Mouse (Mus musculus): Measurements from ENCODE around the gene Il10. TPM values are rescaled to one million over a fixed set of nuclear protein-coding genes. Genes with fewer than 3 reads are reported as not detected.

The Il10 gene
- total and polyA plus RNA-seq, 2 experiments from 2014 or later = not detected

DNA sequence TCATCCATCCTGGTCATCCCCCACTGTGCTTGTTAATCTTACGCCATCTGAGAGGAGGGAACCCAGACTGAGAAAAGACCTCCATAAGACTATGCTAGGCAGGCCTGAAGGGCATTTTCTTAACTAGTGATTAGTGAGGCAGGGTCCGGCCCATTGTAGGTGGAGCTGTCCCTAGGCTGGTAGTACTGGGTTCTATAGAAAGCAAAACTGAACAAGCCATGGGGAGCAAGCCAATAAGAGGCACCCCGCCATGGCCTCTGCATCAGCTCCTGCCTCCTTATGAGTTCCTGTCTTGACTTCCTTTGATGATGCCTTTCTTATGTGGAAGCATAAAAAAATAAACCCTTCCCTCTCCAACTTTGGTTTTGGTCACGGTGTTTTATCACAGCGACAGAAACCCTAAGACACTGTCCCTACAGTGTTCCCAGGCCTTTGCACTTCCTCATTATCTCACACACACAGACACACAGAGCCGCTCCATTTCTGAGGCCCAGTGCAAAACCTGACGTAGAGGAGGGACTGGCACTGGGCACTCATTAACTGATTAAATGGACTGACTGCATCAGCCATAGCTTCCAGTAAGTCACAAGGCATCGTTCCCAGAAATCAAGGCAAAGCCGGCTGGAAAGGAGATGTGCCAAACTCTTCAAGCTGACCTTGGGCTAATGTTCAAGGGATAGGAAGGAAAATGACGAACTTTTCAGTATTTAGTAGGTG, 48.5 kb downstream of the Il10 start:
- H3K27ac ChIP-seq (ENCODE audit: low read depth, low read length) = no peak overlapping the region
- H3K36me3 ChIP-seq (ENCODE audit: insufficient read depth, low read length) = no peaks in the 10 kb centered on the region
- ATAC-seq (ENCODE audit: low FRiP score) (no peak), DNase-seq (ENCODE audit: low spot score) (peak; percentile 53)
- no peaks in the 10 kb centered on the region for H3K27me3 ChIP-seq (ENCODE audit: insufficient read depth, low read length)
- H3K4me2 ChIP-seq (ENCODE audit: low read depth, low read length, poor library complexity, severe bottlenecking) = no peak overlapping the region
- no peak for TF ChIP-seq CTCF (IDR thresholded peaks at IDR 0.05)
- H3K4me1 ChIP-seq (ENCODE audit: insufficient read depth, low read length) = no peaks in the 10 kb centered on the region; the same call in 1 of the 2 replicates
- no peak overlapping the region for H3K9ac ChIP-seq (replicated peaks; ENCODE audit: low read length, poor library complexity, severe bottlenecking)
- WGBS = 83% methylated on average over 10 of the region's 10 CpGs
- no peaks in the 10 kb centered on the region for H3K9me3 ChIP-seq (ENCODE audit: low read length)
- H3K4me3 ChIP-seq (ENCODE audit: low read depth, low read length) = no peak overlapping the region

GRCm38 (mm10) chr1:131069010-131069409, 49.4 kb downstream of the Il10 start:
- TF ChIP-seq CTCF (IDR thresholded peaks at IDR 0.05) = no peak
- WGBS = 86% methylated on average over 7 of the region's 7 CpGs

DNA sequence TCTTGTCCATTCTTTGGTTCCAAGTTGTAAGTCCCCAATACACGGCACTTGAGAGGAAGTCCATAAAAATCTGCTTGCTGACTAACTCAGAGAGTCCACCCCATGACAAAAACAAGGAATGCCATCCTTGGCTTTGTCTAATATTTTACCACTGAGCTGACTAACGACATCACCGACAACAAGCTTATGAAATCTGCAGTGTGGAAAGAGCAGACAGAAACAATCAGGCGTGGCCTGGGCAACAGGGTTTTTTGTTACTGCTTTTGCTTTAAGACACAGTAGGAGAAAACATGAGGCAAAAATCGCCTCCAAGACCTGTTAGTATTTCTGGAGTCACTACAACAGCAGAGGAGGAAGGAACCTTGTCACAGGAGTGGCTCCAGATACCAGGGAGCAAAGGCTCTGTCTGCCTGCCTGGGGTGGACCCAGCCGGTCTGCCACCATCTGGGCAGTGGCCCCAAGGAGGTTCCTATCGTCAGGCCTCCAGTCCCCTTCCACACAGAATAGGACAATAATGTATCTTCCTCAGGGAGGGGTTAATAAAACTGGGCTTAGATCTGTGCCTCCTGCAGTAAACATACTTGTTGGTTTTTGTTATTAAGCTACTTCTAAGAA, 52.8 kb downstream of the Il10 start:
- Histone ChIP-seq H3K4me3 (ENCODE audit: low read depth, low read length) (no peak overlapping the region), H3K9ac (replicated peaks; ENCODE audit: low read length, poor library complexity, severe bottlenecking) (no peak overlapping the region), H3K36me3 (ENCODE audit: insufficient read depth, low read length) (no peaks in the 10 kb centered on the region), H3K4me1 (ENCODE audit: insufficient read depth, low read length) (peaks cover 15% of the 10 kb centered on the region), H3K27ac (ENCODE audit: low read depth, low read length) (no peak overlapping the region; the same call in 1 of the 2 replicates), H3K27me3 (ENCODE audit: insufficient read depth, low read length) (no peaks in the 10 kb centered on the region), H3K4me2 (ENCODE audit: low read depth, low read length, poor library complexity, severe bottlenecking) (no peak overlapping the region), H3K9me3 (ENCODE audit: low read length) (no peaks in the 10 kb centered on the region)
- DNase-seq (ENCODE audit: low spot score) (no peak), ATAC-seq (ENCODE audit: low FRiP score) (no peak)
- TF ChIP-seq CTCF (IDR thresholded peaks at IDR 0.05) = no peak
- 86% methylated on average over 7 of the region's 7 CpGs for WGBS

More at GRCm38 (mm10) chr1:131069010-131069409, 49.4 kb downstream of the Il10 start:
- peaks cover under 1% of the 10 kb centered on the region for H3K4me1 ChIP-seq (ENCODE audit: insufficient read depth, low read length)
- H3K36me3 ChIP-seq (ENCODE audit: insufficient read depth, low read length) = no peaks in the 10 kb centered on the region
- ATAC-seq (ENCODE audit: low FRiP score) (no peak), DNase-seq (ENCODE audit: low spot score) (no peak)
- H3K4me3 ChIP-seq (ENCODE audit: low read depth, low read length) = no peak overlapping the region
- H3K27me3 ChIP-seq (ENCODE audit: insufficient read depth, low read length) = no peaks in the 10 kb centered on the region
- no peak overlapping the region for H3K27ac ChIP-seq (ENCODE audit: low read depth, low read length)
- H3K4me2 ChIP-seq (ENCODE audit: low read depth, low read length, poor library complexity, severe bottlenecking) = no peak overlapping the region
- H3K9ac ChIP-seq (replicated peaks; ENCODE audit: low read length, poor library complexity, severe bottlenecking) = no peak overlapping the region
- H3K9me3 ChIP-seq (ENCODE audit: low read length) = no peaks in the 10 kb centered on the region

GRCm38 (mm10) chr1:131074524-131074938, 54.9 kb downstream of the Il10 start:
- no peak overlapping the region for H3K4me2 ChIP-seq (ENCODE audit: low read depth, low read length, poor library complexity, severe bottlenecking)
- WGBS = 58% methylated on average over 8 of the region's 8 CpGs
- TF ChIP-seq CTCF (IDR thresholded peaks at IDR 0.05) = no peak

More at GRCm38 (mm10) chr1:131074524-131074938, 54.9 kb downstream of the Il10 start:
- H3K9ac ChIP-seq (replicated peaks; ENCODE audit: low read length, poor library complexity, severe bottlenecking) = no peak overlapping the region
- H3K36me3 ChIP-seq (ENCODE audit: insufficient read depth, low read length) = no peaks in the 10 kb centered on the region
- H3K27ac ChIP-seq (ENCODE audit: low read depth, low read length) = peak overlapping the region; percentile 32; the same call in 1 of the 2 replicates
- ATAC-seq (ENCODE audit: low FRiP score) (no peak), DNase-seq (ENCODE audit: low spot score) (peak; percentile 69)
- H3K9me3 ChIP-seq (ENCODE audit: low read length) = no peaks in the 10 kb centered on the region
- peaks cover 23% of the 10 kb centered on the region for H3K4me1 ChIP-seq (ENCODE audit: insufficient read depth, low read length)
- no peak overlapping the region for H3K4me3 ChIP-seq (ENCODE audit: low read depth, low read length)
- no peaks in the 10 kb centered on the region for H3K27me3 ChIP-seq (ENCODE audit: insufficient read depth, low read length)

Other genes with a start within 250 kb of the Il10 start
- not detected in 2 replicates for gene Fcamr, start 218.9 kb upstream of the Il10 start, total RNA-seq (2014; rRNA removed)
- not detected in 2 replicates for gene Fcamr, start 218.9 kb upstream of the Il10 start, polyA plus RNA-seq (2015; fragmentation: Nextera tagmentation; extraction: Ambion mirVana)
- not detected in 2 replicates for gene Pigr, start 193.2 kb upstream of the Il10 start, total RNA-seq (2014; rRNA removed)
- gene Pigr, start 193.2 kb upstream of the Il10 start, polyA plus RNA-seq (2015; fragmentation: Nextera tagmentation; extraction: Ambion mirVana) = not detected in 2 replicates
- 0.16 TPM in 1 of 2 replicates, not detected in the other for gene Fcmr, start 154.2 kb upstream of the Il10 start, total RNA-seq (2014; rRNA removed)
- gene Fcmr, start 154.2 kb upstream of the Il10 start, polyA plus RNA-seq (2015; fragmentation: Nextera tagmentation; extraction: Ambion mirVana) = 1.7 and 2.3 TPM in 2 replicates
- not detected in 2 replicates for gene Il24, start 132.4 kb upstream of the Il10 start, total RNA-seq (2014; rRNA removed)
- not detected in 2 replicates for gene Il24, start 132.4 kb upstream of the Il10 start, polyA plus RNA-seq (2015; fragmentation: Nextera tagmentation; extraction: Ambion mirVana)
- not detected in 2 replicates for gene Il20, start 108.4 kb upstream of the Il10 start, total RNA-seq (2014; rRNA removed)
- gene Il20, start 108.4 kb upstream of the Il10 start, polyA plus RNA-seq (2015; fragmentation: Nextera tagmentation; extraction: Ambion mirVana) = not detected in 2 replicates
- not detected in 2 replicates for gene Il19, start 79.7 kb upstream of the Il10 start, total RNA-seq (2014; rRNA removed)
- 0.27 TPM in 1 of 2 replicates, not detected in the other for gene Il19, start 79.7 kb upstream of the Il10 start, polyA plus RNA-seq (2015; fragmentation: Nextera tagmentation; extraction: Ambion mirVana)
- 44.2 and 48.1 TPM in 2 replicates for gene Mapkapk2, start 78.0 kb downstream of the Il10 start, total RNA-seq (2014; rRNA removed)
- gene Mapkapk2, start 78.0 kb downstream of the Il10 start, polyA plus RNA-seq (2015; fragmentation: Nextera tagmentation; extraction: Ambion mirVana) = 13.7 and 13.8 TPM in 2 replicates
- gene Dyrk3, start 118.5 kb downstream of the Il10 start, total RNA-seq (2014; rRNA removed) = 10.6 and 12.0 TPM in 2 replicates
- 13.0 and 13.4 TPM in 2 replicates for gene Dyrk3, start 118.5 kb downstream of the Il10 start, polyA plus RNA-seq (2015; fragmentation: Nextera tagmentation; extraction: Ambion mirVana)
- gene Eif2d, start 133.3 kb downstream of the Il10 start, total RNA-seq (2014; rRNA removed) = 29.2 and 32.3 TPM in 2 replicates
- gene Eif2d, start 133.3 kb downstream of the Il10 start, polyA plus RNA-seq (2015; fragmentation: Nextera tagmentation; extraction: Ambion mirVana) = 43.2 and 43.4 TPM in 2 replicates
- gene Rassf5, start 225.4 kb downstream of the Il10 start, total RNA-seq (2014; rRNA removed) = 9.0 and 13.5 TPM in 2 replicates
- gene Rassf5, start 225.4 kb downstream of the Il10 start, polyA plus RNA-seq (2015; fragmentation: Nextera tagmentation; extraction: Ambion mirVana) = 4.9 and 5.8 TPM in 2 replicates